Mouse (Mus musculus) embryo, embryonic 11.5 days (tissue): ENCODE data around the gene Tmem211.

Experiments used
- DNase-seq: peaks from one replicate; pipeline ENCODE4 v3.0.0-alpha.2; 2012; ENCODE audit warnings: low read depth, low spot score

Gene Tmem211

DNA sequence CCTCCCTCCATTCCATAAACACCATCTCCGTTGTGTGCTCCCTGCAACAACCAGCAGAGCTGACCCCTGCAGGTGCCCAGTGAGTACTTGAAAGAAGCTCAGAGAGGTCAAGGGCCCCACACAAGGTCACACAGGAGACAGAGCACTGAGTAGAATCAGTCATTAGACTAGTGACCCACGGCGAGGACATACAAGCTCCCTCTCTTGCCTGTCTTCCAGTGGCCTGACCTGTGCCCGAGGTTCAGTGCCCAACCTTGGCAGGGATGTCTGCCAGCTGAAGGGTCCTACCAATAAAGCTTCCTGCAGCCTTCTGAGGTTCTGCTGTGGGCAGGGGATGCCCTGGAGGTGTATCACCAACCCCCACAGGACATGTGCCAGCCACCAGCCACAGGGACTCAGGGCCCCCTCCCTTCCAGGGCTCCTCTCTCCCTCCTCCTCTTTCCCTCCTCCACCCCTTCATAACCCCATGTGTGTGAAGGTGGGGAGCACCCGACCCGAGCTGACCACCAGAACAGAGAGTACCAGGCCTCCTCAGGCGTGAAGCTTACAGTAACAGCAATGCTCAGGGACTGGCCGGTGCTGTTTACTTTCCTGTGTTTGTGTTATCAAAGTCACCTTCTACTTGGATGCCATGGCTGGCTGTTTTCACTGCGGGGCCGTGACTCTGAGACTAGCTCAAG is 14.4 kb upstream of the Tmem211 start:
- DNase-seq = no peak

DNA sequence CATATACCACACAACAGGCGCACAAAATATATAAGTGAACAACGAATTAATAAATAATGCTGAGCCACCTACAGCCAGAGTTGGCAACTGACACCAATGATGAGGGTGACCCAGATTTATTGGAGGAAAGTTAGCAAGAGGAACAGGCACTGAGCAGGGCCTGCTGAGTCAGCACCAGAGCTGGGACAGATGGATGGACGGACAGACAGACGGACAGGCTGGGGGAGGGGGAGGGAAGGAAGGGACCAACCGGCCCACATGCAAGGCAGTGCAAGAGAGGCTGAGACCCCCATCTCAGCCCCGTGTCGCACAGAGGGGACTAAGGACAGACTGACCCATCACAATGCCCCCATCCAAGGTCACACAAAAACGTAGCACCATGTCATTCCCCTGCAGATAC is 12.7 kb upstream of the Tmem211 start:
- DNase-seq = no peak

DNA sequence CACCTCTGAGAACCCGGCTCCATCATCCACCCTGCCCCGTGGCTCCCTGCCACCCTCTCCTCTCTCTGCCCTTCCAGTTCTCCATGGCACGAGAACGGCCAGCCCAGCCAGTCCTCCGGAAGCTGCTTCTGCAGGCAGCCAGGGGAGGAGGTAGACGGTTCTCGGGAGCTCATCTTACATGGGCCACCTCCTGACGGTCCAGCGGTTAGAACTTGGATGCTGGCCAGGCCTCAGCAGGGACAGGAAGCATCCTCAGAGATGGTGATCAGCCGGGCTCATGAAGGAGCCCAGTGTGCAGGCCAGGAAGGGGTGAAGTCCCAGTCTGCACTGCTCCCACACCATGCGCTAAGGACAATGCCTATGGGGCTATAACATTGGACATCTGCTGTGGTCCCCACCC is 12.3 kb upstream of the Tmem211 start:
- no peak for DNase-seq

DNA sequence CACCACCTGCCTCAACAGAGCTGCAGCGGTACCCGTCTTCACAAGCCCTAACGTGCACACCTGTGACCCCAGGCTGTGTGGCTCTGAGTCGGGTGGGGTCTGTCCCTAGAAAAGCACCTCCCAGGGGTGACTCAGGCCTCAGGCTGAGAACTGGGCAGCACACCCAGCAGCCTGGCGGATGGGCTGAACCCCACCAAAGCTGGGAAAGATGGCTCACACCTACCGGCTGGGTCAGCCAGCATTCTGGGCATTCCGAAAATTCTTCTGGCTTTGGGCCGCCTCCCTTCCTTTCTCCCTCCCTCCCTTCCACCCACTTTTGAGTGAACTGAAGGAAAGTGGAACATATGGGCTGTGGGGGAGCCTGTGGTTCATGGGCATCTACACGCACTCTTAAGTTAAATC is 11.1 kb upstream of the Tmem211 start:
- no peak for DNase-seq

DNA sequence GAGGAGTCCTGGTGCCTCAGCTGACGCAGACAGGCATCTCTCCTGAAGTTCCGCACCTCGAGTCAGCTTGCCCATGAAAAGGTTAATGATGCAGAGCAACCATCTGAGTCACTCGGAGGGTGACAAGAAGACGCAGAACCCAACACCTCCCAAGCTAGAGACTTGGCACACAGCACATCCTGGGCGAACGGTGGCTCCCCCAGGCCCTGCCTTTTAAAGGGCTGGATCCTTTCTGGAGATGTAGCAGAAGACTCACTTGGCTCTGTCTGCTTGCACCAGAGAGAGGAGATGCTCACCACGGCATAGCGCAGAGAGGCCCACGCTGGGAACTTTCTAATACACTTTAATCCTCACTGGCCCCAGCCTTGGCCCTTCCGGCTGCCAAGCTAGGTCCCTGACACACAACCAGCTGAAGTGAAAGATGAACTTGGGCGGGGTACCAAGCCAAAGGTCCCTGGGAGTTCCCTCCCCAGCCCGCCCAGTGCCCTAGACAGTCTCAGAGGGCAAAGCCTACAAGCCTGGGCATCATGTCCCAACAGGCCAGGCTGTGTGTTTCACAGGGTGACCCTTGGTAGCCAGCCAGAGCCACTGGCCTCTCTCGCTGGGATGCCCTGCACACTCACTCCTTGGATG is 10.3 kb upstream of the Tmem211 start:
- DNase-seq = no peak

DNA sequence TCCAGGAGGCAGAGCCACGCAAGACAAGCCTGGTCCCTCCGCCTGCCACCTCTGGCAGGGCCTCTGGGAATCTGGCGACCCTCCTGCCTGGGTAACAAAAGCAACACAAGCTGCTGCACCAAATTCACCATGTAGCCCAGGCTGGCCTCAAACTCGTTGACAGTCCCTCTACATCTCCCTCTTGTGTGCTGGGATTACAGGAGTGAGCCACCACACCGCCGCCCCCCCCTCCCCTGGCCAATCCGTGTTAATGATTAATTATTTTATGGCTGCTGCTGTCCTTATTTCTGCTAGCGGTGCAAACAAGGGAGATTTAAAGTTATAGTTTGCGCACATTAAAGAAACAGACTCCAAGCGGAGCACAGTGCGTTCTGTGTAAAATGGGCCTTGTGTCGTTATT is 9.6 kb upstream of the Tmem211 start:
- DNase-seq = no peak

DNA sequence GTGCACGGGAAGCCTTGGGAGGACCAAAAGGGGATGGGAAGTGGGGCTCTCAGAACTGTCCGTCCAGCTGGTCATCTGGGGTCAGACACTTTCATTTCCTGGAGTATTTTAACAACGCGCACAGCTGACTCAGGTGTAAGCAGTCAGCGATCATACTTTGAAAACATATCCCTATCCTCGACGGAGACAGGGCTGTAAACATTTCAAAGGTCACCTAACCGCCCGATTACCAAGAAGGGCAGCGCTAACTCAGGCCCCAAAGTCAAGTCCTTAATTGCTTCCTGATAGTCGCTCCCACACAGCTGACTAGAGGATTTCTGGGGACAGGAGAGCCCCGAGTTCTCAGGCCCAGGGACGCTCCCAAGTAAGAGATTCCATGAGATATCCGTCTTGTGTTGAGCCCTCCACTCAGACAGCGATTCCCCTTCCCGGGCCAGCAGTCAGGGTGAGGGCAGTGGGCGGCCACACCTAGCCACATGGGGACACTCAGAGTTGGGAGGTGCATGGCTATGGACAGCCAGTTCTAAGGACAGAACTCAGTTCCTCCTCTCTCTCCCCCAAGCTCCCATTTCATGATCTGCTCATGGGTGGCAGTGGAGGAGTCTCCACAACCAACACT is 8.0 kb upstream of the Tmem211 start:
- DNase-seq = no peak

DNA sequence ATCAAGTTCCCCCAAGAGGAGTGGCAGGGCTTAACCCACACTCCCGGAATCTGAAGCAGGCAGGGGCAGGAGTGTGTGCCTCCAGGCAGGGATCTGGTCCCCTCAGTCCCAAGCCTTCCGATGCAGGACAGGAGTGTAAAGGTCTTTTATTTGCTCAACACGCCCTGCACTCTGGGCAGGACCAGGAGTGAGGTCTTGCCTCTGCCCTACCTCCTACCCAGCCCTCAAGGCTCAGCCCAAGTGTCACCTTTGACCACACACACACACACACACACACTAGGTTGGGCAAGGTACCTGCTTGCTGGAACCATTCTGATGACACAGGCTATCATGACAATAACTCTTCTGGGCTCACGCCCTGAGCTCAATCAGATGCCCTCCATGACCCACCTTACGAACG is 7.3 kb upstream of the Tmem211 start:
- no peak for DNase-seq

DNA sequence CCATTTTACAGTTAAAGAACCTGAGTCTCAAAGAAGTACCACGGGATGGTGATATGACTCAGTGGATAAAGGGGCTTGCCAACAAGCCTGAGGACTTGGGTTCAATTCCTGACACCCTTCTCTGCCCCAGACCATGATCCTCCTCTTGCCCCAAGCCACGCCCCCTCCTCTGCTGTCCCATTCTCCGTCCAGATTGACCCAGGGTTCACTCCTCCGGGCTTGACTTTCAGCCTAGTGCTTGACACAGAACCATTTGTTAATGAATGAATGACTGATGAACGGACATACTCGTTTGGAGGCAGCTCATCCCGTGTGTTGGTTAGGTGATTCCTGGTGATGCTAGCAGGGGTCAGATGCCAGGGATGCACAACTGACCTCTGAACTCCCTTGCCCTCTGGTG is 6.8 kb upstream of the Tmem211 start:
- DNase-seq = no peak

DNA sequence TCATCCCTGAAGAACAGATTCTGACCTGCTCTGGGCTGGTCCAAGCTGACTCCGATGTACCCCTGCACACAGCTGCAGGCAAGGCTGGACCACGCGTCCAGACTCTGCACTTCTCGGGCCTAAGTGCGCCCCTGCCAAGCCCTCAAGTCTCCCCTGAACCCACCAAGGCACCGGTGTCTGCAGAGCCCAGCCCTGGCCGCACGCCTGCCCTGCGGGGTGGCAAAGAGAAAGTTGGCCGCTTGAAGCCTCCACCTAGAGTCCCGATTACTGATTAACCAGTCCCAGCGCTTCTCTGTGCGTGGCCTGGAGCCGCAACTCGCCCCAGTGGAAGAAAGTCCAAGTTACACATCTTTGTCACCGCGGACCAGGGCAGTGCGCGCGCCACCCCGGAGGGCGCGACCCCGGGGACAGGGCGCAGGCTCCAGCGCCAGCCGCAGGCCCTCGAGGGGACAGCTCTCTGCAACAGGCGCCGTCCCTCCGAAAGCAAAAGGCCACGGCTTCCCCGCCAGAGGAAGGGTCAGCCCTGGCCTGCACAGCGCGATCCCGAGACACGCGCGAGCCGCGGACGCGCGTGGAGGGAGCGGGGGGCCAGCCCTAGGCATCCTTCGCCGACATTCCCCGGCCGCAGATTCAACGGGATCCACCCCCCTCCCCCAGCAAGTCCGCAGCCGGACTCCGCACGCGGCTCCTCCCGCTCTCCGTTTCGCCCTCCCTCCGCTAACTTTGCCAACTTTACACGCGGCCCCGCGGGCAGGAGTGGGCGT is 6.1 kb upstream of the Tmem211 start:
- no peak for DNase-seq

DNA sequence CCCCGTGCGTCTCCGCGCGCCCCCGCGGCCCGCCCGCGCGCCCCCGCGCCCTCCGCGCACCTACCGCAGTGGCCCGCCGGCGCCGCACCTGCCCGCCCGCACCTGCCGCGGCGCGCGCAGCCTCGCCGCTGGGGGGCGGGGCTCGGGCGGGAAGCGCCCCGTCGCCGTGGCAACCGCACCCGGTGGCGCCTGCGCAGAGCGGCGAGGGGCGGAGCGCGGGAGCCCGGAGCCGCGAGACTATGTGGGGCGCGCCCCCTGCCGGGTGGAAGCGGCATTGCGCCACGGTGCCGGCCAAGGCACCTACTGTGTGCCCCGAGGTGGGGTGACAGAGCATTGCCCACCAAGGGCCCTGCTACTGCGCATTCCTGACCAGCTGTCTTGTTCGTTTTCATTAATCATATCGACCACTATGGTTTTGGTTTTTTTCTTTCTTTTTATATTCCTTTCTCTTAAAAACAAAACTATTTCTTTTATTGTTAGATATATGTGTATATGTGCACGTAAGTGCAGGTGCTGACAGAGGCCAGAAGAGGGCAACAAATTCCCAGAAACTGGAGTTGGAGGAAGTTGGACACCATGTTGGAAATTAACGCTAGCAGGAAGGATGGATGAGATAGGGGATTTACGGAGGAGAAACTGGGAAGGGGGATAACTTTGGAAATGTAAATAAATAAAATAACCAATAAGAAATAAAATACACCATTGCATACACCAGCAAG is 5.4 kb upstream of the Tmem211 start, which contains the start of gene 2900026A02Rik:
2900026A02Rik (minus strand) TSS at position 90 of the 719 bp plus-strand sequence.
- peak; percentile 54 for DNase-seq

DNA sequence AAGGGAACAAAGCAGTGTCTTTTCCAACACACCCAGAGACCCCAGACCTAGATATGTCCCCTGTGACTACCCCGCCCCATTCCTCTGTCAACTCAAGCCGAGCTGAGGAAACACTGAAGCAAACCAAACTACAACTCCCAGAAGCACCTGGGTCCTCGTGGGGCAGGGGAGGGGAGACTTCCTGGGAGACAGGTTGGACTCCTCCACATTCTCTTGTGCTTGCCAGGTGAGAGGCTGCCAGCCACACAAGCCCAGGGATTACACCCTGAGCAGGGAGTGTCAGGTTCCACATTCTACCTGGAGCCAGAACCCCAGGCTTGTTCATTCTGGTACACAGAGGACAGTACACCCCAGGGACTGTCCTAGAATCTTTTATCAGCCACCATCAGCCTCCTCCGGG is 2.8 kb upstream of the Tmem211 start:
- no peak for DNase-seq

DNA sequence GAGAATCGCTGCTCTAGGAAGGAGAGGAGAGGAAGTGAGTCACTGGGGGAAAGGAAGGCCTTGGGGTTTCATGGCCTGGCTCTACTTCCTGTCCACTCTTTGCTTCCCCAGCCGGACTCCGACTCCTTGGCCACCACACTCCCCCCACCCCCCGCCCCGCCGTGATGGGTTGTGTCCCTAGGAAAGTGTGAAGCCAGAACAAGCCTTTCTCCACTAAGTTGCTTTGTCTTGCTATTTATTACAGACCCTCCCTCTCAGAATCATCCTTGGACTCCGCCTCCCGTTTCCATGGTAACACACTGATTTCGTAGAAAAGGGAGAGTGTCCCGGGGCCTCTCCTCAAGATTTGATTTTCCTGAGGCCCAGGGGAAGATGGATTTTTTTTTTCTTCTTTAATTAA is 1.4 kb upstream of the Tmem211 start:
- DNase-seq = no peak

DNA sequence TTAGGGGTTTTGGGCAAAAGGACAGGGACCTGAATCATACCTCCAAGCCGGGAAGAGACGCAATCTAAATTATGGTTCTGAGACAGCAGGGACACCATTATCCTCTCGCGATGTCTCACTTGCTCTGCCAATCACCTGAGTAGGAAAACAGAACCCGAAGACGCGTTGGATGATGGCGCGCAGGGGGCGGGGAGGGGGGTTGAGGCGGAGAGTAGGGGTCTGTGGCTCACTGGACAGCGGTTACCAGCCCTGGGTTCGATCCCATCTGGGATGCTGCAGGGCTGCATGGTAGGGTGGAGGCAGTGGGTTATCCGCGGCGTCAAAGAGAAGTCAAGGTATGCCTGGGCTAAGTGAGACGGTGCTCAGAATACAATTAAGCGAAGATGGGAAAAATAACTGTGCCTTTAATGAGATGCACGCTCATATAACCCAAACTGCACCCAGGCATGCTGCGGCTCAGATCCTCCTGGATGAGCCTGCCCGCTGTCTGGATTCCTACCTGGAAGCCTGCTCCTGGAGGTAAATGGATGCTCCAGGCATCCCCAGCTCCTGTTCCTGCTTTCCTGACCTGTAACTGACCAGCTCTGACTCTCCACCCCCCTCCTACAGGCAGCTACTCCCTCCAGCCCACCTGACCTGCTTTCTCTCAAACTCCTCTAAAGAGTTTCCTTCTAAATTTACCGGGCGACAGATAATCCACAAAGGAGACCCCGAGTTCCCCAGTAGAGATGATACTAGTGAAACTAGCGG is 848 bp upstream of the Tmem211 start:
- no peak for DNase-seq

DNA sequence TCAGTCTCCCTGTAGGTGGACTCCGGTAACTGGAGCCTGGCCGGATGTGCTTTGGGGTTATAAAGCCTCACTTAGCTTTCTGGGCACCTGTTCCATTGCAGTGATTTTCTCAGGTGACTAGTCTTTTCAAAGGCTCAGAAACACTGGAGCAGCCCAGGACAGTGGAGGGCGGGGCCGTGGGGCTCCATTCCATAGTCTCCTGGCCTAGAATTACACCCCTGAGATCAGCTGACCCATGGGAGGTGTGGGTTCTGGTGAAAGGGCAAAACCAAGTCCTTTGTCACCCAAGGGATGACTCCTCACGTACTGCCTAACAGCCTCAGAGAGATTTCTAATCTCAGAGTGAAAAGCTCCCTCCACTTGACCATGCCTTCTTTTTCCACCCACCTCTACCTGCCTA is 3.5 kb downstream of the Tmem211 start:
- no peak for DNase-seq

DNA sequence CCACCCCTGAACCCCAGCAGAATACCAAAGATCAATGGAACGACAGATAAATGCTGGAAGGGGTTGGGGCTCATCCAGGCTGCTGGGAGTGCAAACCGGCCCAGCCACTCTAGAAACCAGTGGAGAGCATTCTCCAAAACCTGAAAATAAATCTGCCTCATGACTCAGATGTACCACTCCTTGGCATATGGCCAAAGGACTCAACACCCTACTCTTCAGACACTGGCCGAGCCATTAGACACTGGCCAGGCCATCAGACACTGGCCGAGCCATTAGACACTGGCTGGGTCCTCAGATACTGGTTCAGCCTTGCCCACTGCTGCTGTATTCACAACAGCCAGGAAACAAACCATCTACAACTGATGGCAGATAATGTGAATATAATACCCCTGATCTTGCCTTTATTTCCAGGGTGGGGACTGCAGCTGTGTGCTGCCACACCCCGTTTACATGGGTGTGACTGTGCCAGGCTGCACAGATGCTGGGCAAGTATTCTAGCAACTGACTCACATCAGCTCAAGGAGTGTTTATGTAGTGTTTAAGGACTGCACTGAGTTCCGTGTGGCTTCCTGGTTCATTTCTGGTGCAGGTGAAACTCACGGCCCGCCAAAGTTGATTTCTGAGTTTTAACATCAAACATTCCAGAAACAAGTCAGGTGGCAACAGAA is 22.7 kb downstream of the Tmem211 start:
- no peak for DNase-seq

DNA sequence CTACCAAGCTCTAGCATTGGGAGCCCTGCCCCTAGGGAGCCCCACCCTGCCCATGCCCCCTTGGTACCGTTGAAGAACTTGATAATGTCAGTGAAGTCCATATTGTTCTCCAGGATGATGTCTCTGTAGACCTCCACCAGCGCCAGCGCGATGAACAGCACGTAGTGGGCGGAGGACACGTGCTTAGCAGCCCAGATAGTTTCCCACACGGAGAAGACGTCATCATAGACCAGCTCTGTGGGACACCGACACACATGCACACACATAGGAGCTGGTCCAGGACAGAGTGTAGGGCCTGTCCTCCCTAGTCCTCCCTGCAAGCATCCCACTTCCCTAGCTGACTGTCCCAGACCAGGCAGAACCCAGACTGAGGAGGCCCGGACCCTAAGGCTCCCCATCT is 24.1 kb downstream of the Tmem211 start:
- no peak for DNase-seq

DNA sequence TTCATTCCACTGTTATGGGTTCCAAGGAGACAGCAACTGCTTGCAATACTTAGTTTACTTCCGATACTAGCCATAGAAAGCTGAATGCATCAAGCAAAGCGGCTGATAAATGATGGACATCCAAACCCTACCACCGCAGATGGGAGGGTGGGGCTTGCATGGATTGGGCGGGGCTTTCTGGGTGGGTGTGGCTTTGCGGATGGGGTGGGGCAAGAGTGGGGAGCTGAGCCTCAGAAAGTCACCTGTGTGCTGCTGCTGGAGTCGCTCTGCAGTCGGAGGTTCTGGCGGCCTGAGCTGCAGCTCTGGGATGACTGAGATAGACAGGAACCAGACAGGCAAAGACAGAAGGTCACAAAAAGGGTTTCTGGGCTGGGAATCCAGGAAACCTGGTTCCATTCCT is 38.9 kb downstream of the Tmem211 start:
- DNase-seq = no peak

DNA sequence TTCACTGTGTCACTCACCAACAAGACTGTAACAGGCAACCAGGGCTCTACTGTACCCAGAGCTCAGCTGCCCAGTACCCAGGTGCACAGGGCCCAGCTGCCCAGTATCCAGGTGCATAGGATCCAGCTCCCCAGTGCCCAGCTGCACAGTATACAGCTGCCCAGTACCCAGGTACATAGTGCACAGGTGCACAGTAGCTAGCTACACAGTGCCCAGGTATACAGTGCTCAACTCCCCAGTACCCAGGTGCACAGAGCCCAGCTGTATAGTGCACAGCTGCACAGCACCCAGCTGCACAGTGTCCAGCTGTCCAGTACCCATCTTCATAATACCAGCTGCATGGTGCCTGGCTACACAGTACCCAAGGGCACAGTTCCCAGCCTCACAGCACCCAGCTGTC is 41.5 kb downstream of the Tmem211 start:
- no peak for DNase-seq

DNA sequence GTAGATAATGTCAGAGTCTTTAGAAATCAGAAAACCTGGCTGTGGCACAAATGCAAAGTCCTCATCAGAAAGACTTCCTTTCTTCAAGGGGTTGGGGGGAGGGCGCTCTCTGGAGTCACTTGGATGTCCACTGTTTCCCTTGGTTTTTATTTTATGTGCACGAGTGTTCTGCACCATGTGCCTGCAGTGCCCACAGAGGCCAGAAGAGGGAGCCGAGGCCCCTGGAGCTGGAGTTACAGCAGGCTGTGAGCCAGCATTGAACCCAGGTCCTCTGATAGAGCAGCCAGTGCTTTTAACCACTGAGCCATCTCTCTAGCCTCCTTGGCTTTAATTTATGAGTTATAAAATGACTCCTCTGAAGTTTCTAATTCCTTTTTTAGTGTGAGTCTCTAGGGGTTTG is 43.3 kb downstream of the Tmem211 start:
- no peak for DNase-seq
